Mouse (Mus musculus): Measurements from ENCODE around the gene Gm17949. TPM values are rescaled to one million over a fixed set of nuclear protein-coding genes. Genes with fewer than 3 reads are reported as not detected.
"Not testable (repeated sequence)": the region's sequence is repeated elsewhere in the genome, so short reads cannot be mapped to it uniquely, and the experiment has no call there.

Gm17949 gene
- polyA plus RNA-seq, 1 experiment from 2014 or later, result 0.32 TPM

DNA sequence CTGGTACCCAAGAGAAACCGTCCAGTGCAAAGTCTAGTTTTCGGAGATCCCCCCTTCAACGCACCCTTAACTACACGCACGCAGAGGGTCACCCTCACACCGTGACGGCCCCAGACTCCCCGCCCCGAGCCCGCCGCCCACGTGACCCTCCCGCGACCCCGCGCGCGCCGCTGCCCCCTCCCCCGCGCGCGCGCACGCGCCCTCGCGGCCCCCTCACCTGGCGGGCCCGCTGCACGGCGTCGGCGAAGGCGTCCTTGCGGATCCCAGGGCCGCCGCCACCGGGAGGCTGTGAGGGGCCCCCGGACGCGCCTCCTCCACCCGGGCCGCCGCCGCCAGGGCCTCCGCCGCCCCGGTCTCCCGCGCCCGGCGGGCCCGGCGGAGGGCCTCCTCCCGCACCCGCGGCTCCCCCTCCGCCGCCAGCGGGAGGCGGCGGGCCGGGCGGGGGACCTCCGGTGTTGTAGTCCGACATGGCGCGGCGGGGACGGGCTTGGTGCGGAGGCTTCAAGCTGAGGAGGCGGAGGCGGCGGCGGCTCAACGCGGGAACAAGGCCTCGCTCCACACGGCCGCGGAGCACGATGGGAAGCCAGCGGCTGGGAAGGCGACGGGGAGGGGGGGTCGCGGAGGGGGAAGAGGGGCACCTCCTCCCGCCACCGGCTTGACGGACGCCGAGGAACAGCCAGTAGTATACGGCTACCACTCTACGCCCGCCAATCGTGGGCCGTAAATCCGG is 19.8 kb downstream of the Gm17949 start, which contains the start of gene Khsrp:
TSS of gene Khsrp (minus strand) at position 592 of the 730 bp plus-strand sequence.
- H3K27me3 ChIP-seq, result no peaks in the 10 kb centered on the region
- peak within 1 kb of the TSS; percentile 99 for H3K9ac ChIP-seq
- H3K27ac ChIP-seq (replicated peaks), result peak within 1 kb of the TSS; percentile 97
- ATAC-seq (ENCODE audit: low read depth), result no peak
- no peaks in the 10 kb centered on the region for H3K9me3 ChIP-seq
- peak within 1 kb of the TSS; percentile 98 for H3K4me2 ChIP-seq
- peaks cover 27% of the 10 kb centered on the region for H3K36me3 ChIP-seq
- under 1% methylated on average over 82 of the region's 99 CpGs for WGBS
- peaks cover 29% of the 10 kb centered on the region for H3K4me1 ChIP-seq (replicated peaks)
- peak within 1 kb of the TSS; percentile 92 for H3K4me3 ChIP-seq

DNA sequence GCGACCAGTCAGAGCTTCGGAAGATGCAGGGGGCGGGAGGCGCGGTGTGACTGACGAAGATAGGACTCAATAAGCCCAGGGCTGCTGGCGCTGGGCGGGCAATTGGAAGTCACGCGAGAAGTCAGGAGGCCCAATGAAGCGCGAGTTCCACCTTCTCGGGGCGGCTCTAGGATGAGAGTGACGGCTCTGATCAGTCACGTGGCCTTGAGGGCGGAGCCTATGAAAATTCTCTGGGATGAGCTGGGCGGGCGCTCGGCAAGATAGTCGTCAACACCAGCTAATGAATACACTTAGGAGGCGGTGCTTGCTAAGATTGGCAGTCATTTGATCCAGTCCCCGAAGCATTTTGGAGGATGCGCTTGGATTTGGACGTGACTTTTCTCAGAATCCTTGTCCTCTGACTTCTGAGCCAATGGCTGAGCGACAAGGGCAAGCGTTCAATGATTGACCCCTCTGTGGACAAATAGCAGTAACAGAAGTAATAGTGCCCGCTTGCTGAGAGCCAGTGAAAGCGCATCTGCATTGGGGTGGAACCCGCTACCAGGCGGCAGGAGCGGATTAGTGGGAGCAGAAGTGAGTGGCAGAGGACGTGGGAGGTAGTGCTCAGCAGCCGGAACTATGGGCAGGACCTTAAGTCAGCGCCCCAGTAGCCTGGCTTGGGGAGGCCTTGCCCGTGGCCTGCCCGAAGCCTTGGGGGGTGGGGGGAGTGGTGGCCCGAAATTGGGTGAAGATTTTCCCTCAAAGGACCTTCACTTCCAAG is 20.6 kb downstream of the Gm17949 start:
- peak overlapping the region; percentile 67 for H3K9ac ChIP-seq

DNA sequence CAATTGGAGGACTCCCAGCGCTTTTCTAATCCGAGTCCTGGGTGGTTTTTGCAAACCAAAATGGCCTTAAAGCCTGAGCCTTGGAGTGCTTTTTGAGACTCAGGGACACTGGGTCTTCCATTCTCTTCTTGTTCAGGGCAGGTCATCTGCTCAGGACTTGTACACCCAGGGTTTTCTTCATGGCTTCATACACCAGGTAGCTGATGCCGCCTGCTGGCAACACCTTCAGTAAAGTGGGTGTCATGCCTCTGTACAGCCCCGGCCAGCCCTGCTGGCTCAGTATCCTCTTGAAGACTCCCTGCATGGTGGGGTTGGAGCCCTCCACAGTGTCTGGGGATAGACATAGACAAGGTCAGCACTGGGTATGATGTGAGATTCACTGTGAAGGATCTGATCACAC is 21.6 kb downstream of the Gm17949 start:
- Histone ChIP-seq H3K9ac (no peak overlapping the region), H3K27me3 (peaks cover 3% of the 10 kb centered on the region), H3K4me3 (peak overlapping the region; percentile 45), H3K27ac (replicated peaks) (peak overlapping the region; percentile 90; the same call in 1 of the 2 replicates), H3K36me3 (peaks cover 10% of the 10 kb centered on the region), H3K4me2 (peak overlapping the region; percentile 68; the same call in 1 of the 2 replicates), H3K4me1 (replicated peaks) (peaks cover 29% of the 10 kb centered on the region), H3K9me3 (no peaks in the 10 kb centered on the region)
- no peak for ATAC-seq (ENCODE audit: low read depth)
- WGBS, result 87% methylated on average over 4 of the region's 4 CpGs

More for the DNA sequence above, 20.6 kb downstream of the Gm17949 start:
- peak overlapping the region; percentile 68 for H3K4me2 ChIP-seq
- peaks cover 20% of the 10 kb centered on the region for H3K36me3 ChIP-seq
- H3K9me3 ChIP-seq, result no peaks in the 10 kb centered on the region
- H3K27ac ChIP-seq (replicated peaks), result peak overlapping the region; percentile 90
- peaks cover 29% of the 10 kb centered on the region for H3K4me1 ChIP-seq (replicated peaks)
- H3K27me3 ChIP-seq, result no peaks in the 10 kb centered on the region; the same call in 1 of the 2 replicates
- WGBS, result 1% methylated on average over 38 of the region's 38 CpGs
- peak overlapping the region; percentile 92 for H3K4me3 ChIP-seq
- ATAC-seq (ENCODE audit: low read depth), result peak; percentile 99

DNA sequence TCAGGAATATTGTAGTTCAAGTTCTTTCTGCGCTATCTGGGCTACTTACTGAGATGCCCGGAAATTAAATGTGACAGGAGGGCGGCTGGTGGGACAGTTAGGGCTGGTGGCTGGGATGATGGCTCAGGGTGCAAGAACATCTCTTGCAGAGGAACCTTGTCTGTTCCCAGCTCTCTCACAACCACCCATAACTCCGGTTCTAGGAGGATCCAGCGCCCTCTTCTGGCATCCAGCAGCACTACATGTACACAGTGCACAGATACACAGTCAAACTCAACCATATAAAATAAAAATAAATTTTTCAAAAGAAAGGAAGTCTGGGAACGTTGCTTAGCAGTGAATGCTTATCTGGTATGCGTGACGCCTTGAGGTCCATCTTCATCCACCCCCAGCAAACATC is 27.7 kb downstream of the Gm17949 start:
- Histone ChIP-seq H3K9ac (no peak overlapping the region), H3K36me3 (no peaks in the 10 kb centered on the region), H3K9me3 (no peaks in the 10 kb centered on the region), H3K4me2 (no peak overlapping the region), H3K4me1 (replicated peaks) (no peaks in the 10 kb centered on the region), H3K27me3 (peaks cover 22% of the 10 kb centered on the region), H3K27ac (replicated peaks) (no peak overlapping the region), H3K4me3 (no peak overlapping the region)
- 42% methylated on average over 8 of the region's 8 CpGs for WGBS
- no peak for ATAC-seq (ENCODE audit: low read depth)

DNA sequence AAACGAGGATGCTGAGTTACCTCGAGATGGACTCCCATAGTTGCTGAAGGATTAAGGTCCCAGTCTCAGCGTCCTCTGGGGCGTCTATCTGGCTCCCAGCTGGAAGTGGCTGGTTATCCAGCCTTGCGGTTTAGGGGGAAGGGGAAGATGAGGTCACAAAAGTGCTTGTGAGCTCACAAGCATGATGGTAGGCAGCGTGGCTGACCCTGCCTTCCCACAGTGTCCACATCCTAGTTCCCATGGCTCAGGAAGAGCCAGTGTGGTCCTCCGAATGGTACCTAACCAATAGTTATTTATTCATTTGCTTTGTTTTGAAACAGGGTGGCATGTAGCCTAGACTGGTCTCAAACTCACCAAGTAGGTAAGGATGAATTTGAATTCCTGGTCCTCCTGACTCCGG is 30.3 kb downstream of the Gm17949 start, which contains the start of gene Slc25a41:
TSS of gene Slc25a41 (minus strand) at position 101 of the 400 bp plus-strand sequence.
- peaks cover 19% of the 10 kb centered on the region for H3K36me3 ChIP-seq
- no peak within 1 kb of the TSS for H3K4me3 ChIP-seq
- WGBS, result 75% methylated on average over 8 of the region's 8 CpGs

DNA sequence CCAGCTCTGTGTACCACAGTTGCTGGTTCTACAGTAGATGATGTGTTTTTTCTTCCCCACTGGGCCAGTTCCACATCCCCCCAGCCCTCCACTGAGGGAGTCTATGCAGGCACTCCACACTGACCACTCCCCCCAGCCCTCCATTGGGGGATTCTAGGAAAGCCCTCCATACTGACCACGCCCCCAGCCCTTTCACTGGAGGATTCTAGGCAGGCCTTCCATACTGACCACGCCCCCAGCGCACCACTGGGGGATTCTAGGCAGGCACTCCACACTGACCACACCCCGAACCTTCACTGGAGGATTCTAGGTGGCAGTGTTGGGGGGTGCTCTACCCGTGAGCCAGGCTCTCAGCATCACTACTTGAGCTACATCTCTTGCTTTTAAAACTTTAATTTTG is 36.1 kb downstream of the Gm17949 start:
- peaks cover 64% of the 10 kb centered on the region for H3K36me3 ChIP-seq

More for the DNA sequence above, 30.3 kb downstream of the Gm17949 start, which contains the start of gene Slc25a41:
- Histone ChIP-seq H3K9ac (no peak within 1 kb of the TSS), H3K27me3 (peaks cover 22% of the 10 kb centered on the region), H3K27ac (replicated peaks) (no peak within 1 kb of the TSS), H3K4me1 (replicated peaks) (no peaks in the 10 kb centered on the region), H3K4me2 (no peak within 1 kb of the TSS), H3K9me3 (no peaks in the 10 kb centered on the region)
- no peak for ATAC-seq (ENCODE audit: low read depth)

DNA sequence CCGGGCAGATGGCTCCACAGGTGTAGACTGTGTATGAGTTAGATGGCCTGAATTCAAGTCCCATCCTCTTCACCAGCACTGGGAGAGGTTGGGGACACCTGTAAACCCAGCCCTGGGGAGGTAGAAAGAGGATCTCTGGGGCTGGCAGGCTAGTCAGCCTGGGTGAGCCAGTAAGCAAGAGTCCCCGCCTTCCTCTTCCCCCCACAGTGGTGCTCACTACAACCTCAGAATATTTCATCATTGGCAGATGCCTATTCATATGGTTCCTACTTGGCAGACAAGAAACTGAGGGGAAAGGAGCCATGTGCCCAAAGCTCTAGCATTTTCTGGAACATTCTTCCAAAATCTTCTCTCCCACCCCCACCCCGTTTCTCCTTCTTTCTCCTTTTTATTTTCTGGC is 37.5 kb downstream of the Gm17949 start:
- ATAC-seq (ENCODE audit: low read depth), result no peak
- H3K27me3 ChIP-seq, result no peaks in the 10 kb centered on the region
- WGBS, result 93% methylated on average over 3 of the region's 3 CpGs
- no peaks in the 10 kb centered on the region for H3K9me3 ChIP-seq
- no peaks in the 10 kb centered on the region for H3K4me1 ChIP-seq (replicated peaks)
- no peak overlapping the region for H3K4me3 ChIP-seq
- H3K27ac ChIP-seq (replicated peaks), result no peak overlapping the region
- no peak overlapping the region for H3K4me2 ChIP-seq
- peaks cover 78% of the 10 kb centered on the region for H3K36me3 ChIP-seq
- no peak overlapping the region for H3K9ac ChIP-seq

More for the DNA sequence above, 36.1 kb downstream of the Gm17949 start:
- Histone ChIP-seq H3K27ac (replicated peaks) (no peak overlapping the region), H3K4me3 (no peak overlapping the region), H3K27me3 (no peaks in the 10 kb centered on the region), H3K4me1 (replicated peaks) (no peaks in the 10 kb centered on the region), H3K9ac (no peak overlapping the region), H3K9me3 (no peaks in the 10 kb centered on the region), H3K4me2 (no peak overlapping the region)
- ATAC-seq (ENCODE audit: low read depth), result 0 out of 2 replicates have a peak, but pooled peaks have one; percentile 14
- WGBS, result 39% methylated on average over 5 of the region's 5 CpGs

DNA sequence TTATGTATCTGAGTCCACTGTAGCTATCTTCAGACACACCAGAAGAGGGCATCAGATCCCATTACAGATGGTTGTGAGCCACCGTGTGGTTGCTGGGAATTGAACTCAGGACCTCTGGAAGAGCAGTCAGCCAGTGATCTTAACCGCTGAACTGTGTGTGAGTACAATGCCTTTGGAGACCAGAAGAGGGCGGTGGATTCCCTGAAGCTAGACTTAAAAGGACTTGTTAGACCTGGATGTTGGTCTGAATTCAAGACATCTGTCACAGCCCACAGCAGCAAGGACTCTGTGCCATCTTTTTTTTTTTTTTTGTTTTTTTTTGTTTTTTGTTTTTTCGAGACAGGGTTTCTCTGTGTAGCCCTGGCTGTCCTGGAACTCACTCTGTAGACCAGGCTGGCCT is 40.4 kb downstream of the Gm17949 start:
- not testable (repeated sequence) for H3K4me3 ChIP-seq; H3K4me2 ChIP-seq; H3K9ac ChIP-seq; H3K4me1 ChIP-seq (replicated peaks); H3K27ac ChIP-seq (replicated peaks); H3K27me3 ChIP-seq; ATAC-seq (ENCODE audit: low read depth); H3K9me3 ChIP-seq
- H3K36me3 ChIP-seq, result peaks cover 84% of the 10 kb centered on the region
- 87% methylated on average over 4 of the region's 4 CpGs for WGBS

DNA sequence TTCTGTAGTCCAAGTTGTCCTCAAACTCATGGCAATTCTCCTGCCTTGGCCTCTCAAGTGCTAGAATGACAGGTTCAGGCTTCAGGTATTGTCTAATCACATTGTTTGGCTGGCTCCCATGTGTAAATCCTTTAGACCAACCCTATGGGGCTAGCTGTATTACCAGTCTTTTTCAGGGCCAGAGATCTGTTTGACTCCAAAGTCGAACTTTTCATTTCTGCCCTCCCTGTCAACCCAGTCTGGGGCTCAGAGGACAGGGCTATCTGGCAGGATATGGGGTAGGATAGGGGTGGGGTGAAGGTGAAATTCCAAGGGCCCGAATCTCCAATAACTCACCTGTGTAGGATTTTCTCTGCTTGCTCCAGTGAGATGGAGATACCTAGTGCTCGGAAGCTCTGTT is 45.0 kb downstream of the Gm17949 start:
- WGBS, result 91% methylated on average over 3 of the region's 3 CpGs
- H3K27me3 ChIP-seq, result peaks cover 4% of the 10 kb centered on the region
- peaks cover 22% of the 10 kb centered on the region for H3K4me1 ChIP-seq (replicated peaks)
- no peaks in the 10 kb centered on the region for H3K9me3 ChIP-seq
- no peak overlapping the region for H3K27ac ChIP-seq (replicated peaks)
- ATAC-seq (ENCODE audit: low read depth), result no peak
- no peak overlapping the region for H3K9ac ChIP-seq
- no peak overlapping the region for H3K4me3 ChIP-seq
- peaks cover 52% of the 10 kb centered on the region for H3K36me3 ChIP-seq
- no peak overlapping the region for H3K4me2 ChIP-seq

DNA sequence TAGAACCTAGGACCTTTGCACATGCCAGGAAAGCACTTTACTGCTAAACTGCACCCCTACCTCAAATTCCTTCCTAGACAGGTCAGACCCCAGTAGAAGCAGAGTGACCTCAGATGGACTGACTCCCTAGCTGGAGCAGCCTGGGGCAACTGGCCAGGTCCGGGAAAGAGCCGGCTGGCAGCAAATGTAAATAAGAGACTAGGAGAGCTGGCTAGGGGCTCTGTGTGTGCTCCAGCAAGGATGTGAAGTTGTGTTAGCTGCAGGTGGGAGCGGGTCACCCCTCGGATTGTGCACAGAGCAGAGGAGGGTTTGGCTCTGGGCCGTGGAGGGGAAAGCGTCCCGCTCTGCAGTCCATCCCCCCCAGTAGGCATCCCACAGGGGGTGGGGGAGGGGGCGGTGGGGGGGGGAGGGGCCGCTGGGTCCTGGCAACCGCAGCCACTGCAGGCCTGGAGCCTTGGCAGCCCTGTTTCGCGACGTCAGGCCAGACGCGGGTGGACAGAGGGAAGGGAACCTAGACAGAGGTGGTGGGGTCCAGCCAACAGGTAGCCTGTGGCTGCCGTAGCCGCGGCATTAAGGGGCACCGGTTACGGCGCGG is 47.7 kb downstream of the Gm17949 start, which contains the start of gene Crb3:
TSS of gene Crb3 (plus strand) at position 215 of the 595 bp plus-strand sequence.
- H3K9me3 ChIP-seq, result no peaks in the 10 kb centered on the region
- peaks cover 33% of the 10 kb centered on the region for H3K4me1 ChIP-seq (replicated peaks)
- peaks cover 25% of the 10 kb centered on the region for H3K36me3 ChIP-seq
- 1% methylated on average over 16 of the region's 22 CpGs for WGBS
- peak within 1 kb of the TSS; percentile 56 for H3K4me2 ChIP-seq
- H3K27me3 ChIP-seq, result peaks cover 30% of the 10 kb centered on the region
- peak within 1 kb of the TSS; percentile 87 for H3K9ac ChIP-seq
- H3K4me3 ChIP-seq, result peak within 1 kb of the TSS; percentile 82
- H3K27ac ChIP-seq (replicated peaks), result peak within 1 kb of the TSS; percentile 90
- ATAC-seq (ENCODE audit: low read depth), result peak; percentile 9

DNA sequence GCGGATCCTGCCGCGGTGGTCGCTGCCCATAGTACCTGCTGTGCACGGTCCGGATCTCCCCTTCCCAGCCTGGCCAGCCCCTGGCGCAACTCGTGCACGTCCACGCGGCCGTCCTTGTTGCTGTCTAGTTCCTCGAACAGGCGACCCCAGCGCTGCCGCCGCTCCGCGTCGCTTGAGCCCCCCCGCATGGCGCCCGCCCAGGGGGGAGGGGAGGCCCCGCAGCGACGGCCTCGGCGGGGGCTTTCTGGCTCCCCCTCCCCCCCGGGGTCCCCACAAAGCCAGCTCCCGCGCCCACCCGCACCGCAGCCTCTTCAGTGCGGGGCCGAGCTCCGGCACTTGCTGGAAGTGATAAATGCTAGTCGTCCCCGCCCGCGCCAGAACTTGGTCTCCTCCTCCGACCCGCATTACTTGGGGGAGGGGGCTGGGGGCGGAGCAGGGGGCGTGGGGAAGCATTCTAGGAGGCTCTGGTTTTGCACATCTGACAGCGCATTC is 48.3 kb downstream of the Gm17949 start, which contains the start of gene Slc25a23:
TSS of gene Slc25a23 (minus strand) at position 378 of the 492 bp plus-strand sequence.
- H3K27me3 ChIP-seq, result peaks cover 35% of the 10 kb centered on the region
- H3K9me3 ChIP-seq, result no peaks in the 10 kb centered on the region
- WGBS, result under 1% methylated on average over 37 of the region's 45 CpGs
- peak within 1 kb of the TSS; percentile 90 for H3K27ac ChIP-seq (replicated peaks)
- H3K9ac ChIP-seq, result peak within 1 kb of the TSS; percentile 87
- peak; percentile 87 for ATAC-seq (ENCODE audit: low read depth)
- peaks cover 33% of the 10 kb centered on the region for H3K4me1 ChIP-seq (replicated peaks)
- peaks cover 21% of the 10 kb centered on the region for H3K36me3 ChIP-seq
- H3K4me3 ChIP-seq, result peak within 1 kb of the TSS; percentile 82
- peak within 1 kb of the TSS; percentile 56 for H3K4me2 ChIP-seq
